Mouse (Mus musculus) frontal cortex, adult (tissue): Measurements from ENCODE around the gene Ppef2.

Experiments
- ATAC-seq: cut with Nextera tagmentation; 2 replicates; pipeline ENCODE4 v1.9.2; 2017; ENCODE audit warnings: mild to moderate bottlenecking, moderate library complexity, mixed read lengths; ENCODE audit not compliant: low TSS enrichment

Ppef2 gene

GRCm38 (mm10) chr5:92239333-92240232 is 16.5 kb downstream of the Ppef2 start:
- peak; percentile 92 for ATAC-seq

GRCm38 (mm10) chr5:92234939-92235557 is 21.0 kb downstream of the Ppef2 start:
- ATAC-seq = no peak

DNA sequence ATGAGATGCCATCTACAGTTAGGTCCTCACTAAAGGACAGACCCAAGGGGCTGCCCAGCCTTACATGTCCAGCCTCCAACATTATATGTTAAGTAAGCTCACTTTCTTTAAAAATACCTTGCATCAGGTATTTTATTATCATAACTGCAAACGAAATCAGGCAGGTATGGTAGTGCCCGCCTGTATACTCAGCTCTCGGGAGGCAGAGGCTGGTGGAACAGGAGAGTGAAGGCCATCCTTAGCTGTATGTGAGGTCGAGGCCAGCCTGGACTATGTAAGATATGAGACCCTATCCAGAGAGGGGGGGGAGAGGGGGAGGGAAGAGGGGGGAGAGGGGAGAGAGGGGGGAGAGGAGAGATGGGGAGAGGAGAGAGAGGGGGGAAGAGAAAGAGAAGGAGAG is 22.7 kb downstream of the Ppef2 start:
- ATAC-seq = no peak

DNA sequence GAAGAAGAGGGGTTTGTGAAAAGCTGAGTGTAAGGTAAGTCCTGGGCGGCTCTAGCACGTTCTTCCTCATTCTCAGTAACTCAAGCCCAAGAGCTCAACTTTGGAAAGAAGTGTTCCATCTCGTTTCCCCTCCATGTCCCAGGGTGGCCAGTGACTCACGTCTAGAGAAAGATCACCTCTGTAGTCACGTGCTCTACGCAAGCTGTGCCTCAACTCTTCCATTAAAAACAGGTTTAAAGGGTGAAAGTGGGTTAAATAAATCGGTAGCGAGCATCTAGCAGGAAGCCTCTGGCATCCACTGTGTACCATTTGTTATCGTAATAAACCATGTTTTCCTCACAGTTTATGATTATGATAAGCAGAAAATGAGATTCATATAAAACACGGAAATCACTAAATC is 24.2 kb downstream of the Ppef2 start:
- ATAC-seq = no peak

GRCm38 (mm10) chr5:92230306-92230705 is 25.8 kb downstream of the Ppef2 start:
- ATAC-seq = no peak

GRCm38 (mm10) chr5:92229514-92229913 is 26.6 kb downstream of the Ppef2 start:
- no peak for ATAC-seq

DNA sequence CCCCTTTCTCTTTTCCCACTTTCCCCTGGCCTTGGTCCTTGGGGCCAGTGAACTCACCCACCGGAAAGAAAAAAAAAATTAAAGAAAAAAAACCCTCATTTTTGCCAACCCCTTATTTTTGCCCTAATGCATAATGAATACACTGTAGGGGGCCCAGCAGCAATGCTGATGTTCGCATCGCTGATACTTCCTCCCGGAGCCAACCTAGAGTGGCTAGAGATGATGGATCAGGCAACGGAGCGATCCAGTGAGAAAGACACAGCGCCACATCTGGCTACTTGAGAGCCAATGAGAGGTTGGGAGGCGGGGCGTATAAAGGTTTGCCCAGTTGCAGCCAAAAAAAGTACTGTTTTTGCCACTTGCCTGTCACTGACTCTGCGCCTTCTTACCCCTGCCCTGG is 27.3 kb downstream of the Ppef2 start:
- ATAC-seq = no peak

DNA sequence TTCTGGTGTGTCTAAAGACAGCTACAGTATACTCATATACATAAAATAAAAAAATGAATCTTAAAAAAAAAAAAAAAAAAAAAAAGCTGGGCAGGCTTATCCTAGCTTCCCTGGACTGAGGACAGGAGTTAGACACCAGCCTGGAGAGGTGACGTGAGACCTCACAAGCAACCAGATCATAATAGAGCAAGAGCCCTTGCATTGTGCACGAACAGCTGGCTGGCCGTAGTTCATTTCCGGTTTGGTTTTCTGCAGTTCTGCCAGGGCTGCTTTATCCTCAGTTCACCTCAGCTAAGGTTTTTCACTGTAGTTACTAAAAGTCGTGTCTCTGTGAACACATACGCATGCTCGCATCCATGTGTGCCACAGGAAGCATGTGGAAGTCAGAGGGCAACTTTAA is 28.3 kb downstream of the Ppef2 start:
- ATAC-seq = no peak

DNA sequence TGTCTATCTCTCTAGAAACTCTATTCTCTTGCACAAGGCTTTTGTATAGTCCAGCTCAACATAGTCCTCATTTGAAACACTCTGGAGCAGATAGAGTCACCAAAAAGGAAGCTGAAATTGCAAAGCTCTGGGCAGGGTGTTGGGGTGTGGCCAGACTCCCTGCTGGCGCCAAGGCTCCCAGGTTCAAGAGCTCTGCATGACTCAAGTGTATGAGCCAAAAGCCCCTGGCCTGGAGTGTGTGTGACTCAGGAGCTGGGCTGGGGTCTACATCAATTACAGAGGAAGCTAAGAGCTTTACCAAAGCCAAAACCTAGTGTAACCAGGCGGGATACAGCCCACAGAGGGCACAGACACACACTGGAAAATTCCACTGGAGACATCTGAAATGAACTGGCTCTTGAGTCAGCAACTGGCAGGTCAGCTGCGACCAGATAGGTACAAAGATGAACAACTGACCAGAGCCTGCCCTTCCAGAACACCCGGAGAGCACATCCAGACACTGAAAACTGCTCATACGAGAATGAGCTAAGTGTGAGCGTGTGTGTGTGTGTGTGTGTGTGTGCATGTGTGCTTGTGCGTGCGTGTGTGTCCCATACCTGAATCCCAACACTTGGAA is 35.7 kb downstream of the Ppef2 start:
- ATAC-seq = no peak

- peak; percentile 50; the same call in 1 of the 2 replicates for ATAC-seq
Observed at GRCm38 (mm10) chr5:92219826-92220225, 36.3 kb downstream of the Ppef2 start.

GRCm38 (mm10) chr5:92218915-92219793 is 36.9 kb downstream of the Ppef2 start:
- ATAC-seq = peak; percentile 59; the same call in 1 of the 2 replicates

GRCm38 (mm10) chr5:92215308-92215707 is 40.8 kb downstream of the Ppef2 start, which contains the start of gene U90926:
TSS of gene U90926 (minus strand) at chr5:92215408.
- ATAC-seq = no peak

GRCm38 (mm10) chr5:92212231-92212630 is 43.8 kb downstream of the Ppef2 start:
- ATAC-seq = no peak

DNA sequence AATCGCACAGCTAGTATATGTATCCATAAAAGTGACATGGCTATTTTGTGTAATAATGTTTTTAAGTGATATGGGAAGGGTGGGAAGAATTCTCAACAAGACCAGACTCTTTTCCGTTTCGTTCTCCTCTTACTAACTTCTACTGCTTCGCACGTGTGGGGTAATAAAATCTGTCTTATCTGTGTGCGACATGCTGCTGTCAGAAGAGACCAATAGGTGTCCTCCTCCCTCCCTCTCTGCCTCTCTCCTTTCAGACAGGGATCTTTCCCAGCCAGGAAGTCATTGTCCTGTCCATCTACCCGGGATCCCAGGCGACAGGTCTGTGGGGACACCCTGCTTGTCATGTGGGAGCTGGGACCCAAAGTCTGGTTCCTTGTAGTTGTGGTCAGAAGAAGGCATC is 45.9 kb downstream of the Ppef2 start:
- ATAC-seq = no peak

DNA sequence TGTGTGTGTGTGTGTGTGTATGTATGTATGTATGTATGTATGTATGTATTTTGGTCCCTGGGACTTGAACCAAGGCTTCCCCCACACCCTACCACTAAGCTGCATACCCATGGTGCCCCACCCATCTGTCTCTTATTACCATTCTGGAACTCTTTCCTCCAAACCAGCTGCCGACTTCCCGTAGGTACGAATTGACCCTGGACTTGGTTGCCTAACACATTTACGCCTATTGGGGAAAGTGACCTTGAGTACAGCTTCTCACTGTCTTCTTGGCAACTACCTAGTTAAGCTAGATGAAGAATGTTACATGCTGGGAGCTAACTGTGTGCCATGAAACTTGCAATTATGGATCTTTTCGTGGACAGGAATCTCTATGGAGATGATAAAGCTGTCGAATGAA is 50.0 kb downstream of the Ppef2 start:
- ATAC-seq = no peak

DNA sequence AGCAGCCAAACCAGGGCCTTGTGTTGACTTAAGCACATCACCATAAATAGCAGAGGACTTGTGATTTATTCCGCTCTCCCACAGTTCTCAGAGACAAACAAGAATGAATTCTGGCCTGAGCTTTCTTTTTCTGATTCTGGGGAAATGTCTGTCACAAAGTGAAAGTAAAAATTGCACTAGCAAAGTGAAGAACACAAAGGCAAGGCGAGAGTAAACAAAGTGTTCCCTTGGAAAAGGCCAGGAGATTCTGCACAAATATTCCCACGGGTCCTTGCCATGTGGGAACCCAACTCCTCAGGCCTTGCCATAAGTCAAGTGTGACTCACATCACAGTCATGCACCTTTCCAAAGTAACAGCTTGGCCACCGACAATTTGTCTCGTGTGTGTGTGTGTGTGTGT is 50.4 kb downstream of the Ppef2 start:
- ATAC-seq = peak; percentile 31; the same call in 1 of the 2 replicates

- no peak; the same call in 1 of the 2 replicates for ATAC-seq
Observed at GRCm38 (mm10) chr5:92205184-92205583, 50.9 kb downstream of the Ppef2 start.

GRCm38 (mm10) chr5:92204162-92205036 is 51.7 kb downstream of the Ppef2 start:
- ATAC-seq = no peak

DNA sequence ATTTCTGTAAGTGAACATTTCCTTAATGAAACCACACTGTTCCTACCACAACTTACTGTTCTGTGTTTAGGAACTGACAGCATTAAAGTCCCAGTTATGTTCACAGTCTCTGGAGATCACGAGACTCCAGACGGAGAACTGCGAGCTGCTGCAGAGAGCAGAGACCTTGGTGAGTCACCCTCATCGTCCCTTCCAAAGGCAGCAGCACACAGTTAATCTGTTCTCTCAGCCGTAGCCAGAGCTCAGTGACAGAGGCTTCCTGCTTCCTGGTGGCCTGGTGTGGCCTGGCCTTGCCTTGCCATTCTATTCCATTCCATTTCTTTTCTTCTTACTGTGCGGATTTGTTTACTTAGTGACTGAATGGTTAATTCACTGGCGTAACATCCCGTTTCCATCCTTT is 57.8 kb downstream of the Ppef2 start:
- ATAC-seq = no peak
